Mouse (Mus musculus) limb, embryonic 14.5 days (tissue): ENCODE data around the gene Dock3. TPM values are rescaled to one million over a fixed set of nuclear protein-coding genes. Genes with fewer than 3 reads are reported as not detected.

Experiments used
- ATAC-seq: fragments of 200-750 bp; cut with Nextera tagmentation; 2 replicates; pipeline ENCODE4 v1.8.0; 2017; ENCODE audit warnings: low read depth, moderate number of reproducible peaks, moderate TSS enrichment; ENCODE audit not compliant: low FRiP score
- DNase-seq: peaks from one replicate; pipeline ENCODE4 v3.0.0-alpha.2; 2015; ENCODE audit warnings: low spot score
- H3K27ac ChIP-seq: fragments of 300-500 bp; sonication (generic); replicated peaks from 2 replicates; pipeline ENCODE4 v1.5.1; 2014; ENCODE audit warnings: low read depth, mild to moderate bottlenecking, low read length, moderate library complexity, mixed read lengths
- H3K27me3 ChIP-seq: fragments of 300-500 bp; sonication (generic); 2 replicates; pipeline ENCODE4 v1.6.1; 2014; ENCODE audit warnings: low read length, mixed read lengths; ENCODE audit not compliant: control insufficient read depth, insufficient read depth
- H3K36me3 ChIP-seq: fragments of 300-500 bp; sonication (generic); 2 replicates; pipeline ENCODE4 v1.6.1; 2014; ENCODE audit warnings: mild to moderate bottlenecking, low read length, moderate library complexity, mixed read lengths; ENCODE audit not compliant: control insufficient read depth, insufficient read depth
- H3K4me1 ChIP-seq: fragments of 300-500 bp; sonication (generic); 2 replicates; pipeline ENCODE4 v1.6.1; 2014; ENCODE audit warnings: antibody characterized with exemption, low read length, mixed read lengths; ENCODE audit not compliant: control insufficient read depth, insufficient read depth
- H3K4me2 ChIP-seq: fragments of 300-500 bp; sonication (generic); replicated peaks from 2 replicates; pipeline ENCODE4 v1.6.1; 2014; ENCODE audit warnings: low read depth, mild to moderate bottlenecking, low read length, moderate library complexity; ENCODE audit not compliant: severe bottlenecking
- H3K4me3 ChIP-seq: fragments of 300-500 bp; sonication (generic); replicated peaks from 2 replicates; pipeline ENCODE4 v1.5.1; 2014; ENCODE audit warnings: low read length
- H3K9ac ChIP-seq: fragments of 300-500 bp; sonication (generic); 2 replicates; pipeline ENCODE4 v1.6.1; 2014; ENCODE audit warnings: mild to moderate bottlenecking, low read depth, low read length, moderate library complexity; ENCODE audit not compliant: severe bottlenecking
- H3K9me3 ChIP-seq: fragments of 300-500 bp; sonication (generic); 2 replicates; pipeline ENCODE4 v1.6.1; 2016; ENCODE audit warnings: low read length; ENCODE audit not compliant: control insufficient read depth
- POLR2A ChIP-seq: fragments of 200-500 bp; IDR thresholded peaks from 2 replicates; pipeline ENCODE4 v1.8.0; 2012; ENCODE audit warnings: inconsistent platforms, mild to moderate bottlenecking, moderate library complexity, borderline replicate concordance; ENCODE audit not compliant: insufficient read depth, insufficient read length; ENCODE audit errors: extremely low read depth
- WGBS: fragments of 180-500 bp; shearing (Covaris S2); extraction: QIAGEN DNeasy Blood & Tissue Kit; methylation state at CpG from one replicate; pipeline ENCODE4 v1.1.7; 2014; 5-methylcytosine and 5-hydroxymethylcytosine counted together
- polyA plus RNA-seq, 2 experiments: library from polyadenylated mRNA; depleted of rRNA in 1 of 2; stranded (reverse) in 1 of 2; unstranded in 1 of 2; fragments of >200 nt; fragmentation: Nextera tagmentation in 1 of 2; extraction: Ambion mirVana in 1 of 2; gene quantifications; 2 replicates each; pipeline versions ENCODE4 v1.2.1 to v1.2.3; 2012 to 2014

Dock3 gene
- polyA plus RNA-seq, 2 experiments: 1.2 to 1.3 TPM

DNA sequence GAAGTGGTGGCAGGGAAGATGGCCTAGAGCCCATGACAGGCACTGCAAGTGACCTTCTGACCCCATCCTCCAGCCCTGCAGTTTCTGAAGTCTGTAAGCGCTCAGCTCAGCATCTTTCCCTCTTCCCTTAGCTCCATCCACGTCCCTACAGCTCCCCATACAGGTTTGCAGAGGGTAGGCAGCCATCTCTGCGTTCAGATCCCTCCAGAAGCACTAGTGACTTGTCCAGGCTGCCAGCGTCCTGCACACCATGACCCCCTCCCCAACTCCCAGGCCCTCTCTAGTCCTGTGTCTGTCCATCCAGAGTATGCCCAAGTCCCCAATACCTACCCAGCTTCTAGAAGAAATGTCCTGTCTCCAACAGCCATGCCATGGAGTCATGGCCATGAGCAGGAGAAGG, 46.4 kb upstream of the Dock3 start:
- no peak for ATAC-seq

GRCm38 (mm10) chr9:107277603-107278002, 45.9 kb upstream of the Dock3 start:
- no peak overlapping the region for H3K9ac ChIP-seq
- no peaks in the 10 kb centered on the region for H3K36me3 ChIP-seq
- no peaks in the 10 kb centered on the region for H3K9me3 ChIP-seq
- no peak overlapping the region for H3K27ac ChIP-seq
- no peak overlapping the region for H3K4me3 ChIP-seq
- H3K4me1 ChIP-seq: peaks cover 14% of the 10 kb centered on the region
- DNase-seq (no peak), ATAC-seq (no peak)
- no peak overlapping the region for H3K4me2 ChIP-seq
- no peak for TF ChIP-seq POLR2A
- H3K27me3 ChIP-seq: no peaks in the 10 kb centered on the region
- 81% methylated on average over 7 of the region's 7 CpGs for WGBS

More for the DNA sequence above, 46.4 kb upstream of the Dock3 start:
- Histone ChIP-seq H3K9me3 (no peaks in the 10 kb centered on the region), H3K27me3 (no peaks in the 10 kb centered on the region), H3K4me1 (peaks cover 14% of the 10 kb centered on the region), H3K36me3 (no peaks in the 10 kb centered on the region), H3K4me2 (no peak overlapping the region), H3K9ac (no peak overlapping the region), H3K27ac (no peak overlapping the region), H3K4me3 (no peak overlapping the region)
- TF ChIP-seq POLR2A: no peak
- DNase-seq: no peak
- WGBS: 46% methylated on average over 4 of the region's 4 CpGs

- WGBS: 85% methylated on average over 5 of the region's 5 CpGs
- ATAC-seq: no peak
- no peak for DNase-seq
- Histone ChIP-seq H3K4me1 (peaks cover 14% of the 10 kb centered on the region), H3K4me2 (no peak overlapping the region), H3K36me3 (no peaks in the 10 kb centered on the region), H3K4me3 (no peak overlapping the region), H3K9me3 (no peaks in the 10 kb centered on the region), H3K27me3 (no peaks in the 10 kb centered on the region), H3K9ac (no peak overlapping the region), H3K27ac (no peak overlapping the region)
- TF ChIP-seq POLR2A: no peak
Measured at GRCm38 (mm10) chr9:107275710-107276109, 44.0 kb upstream of the Dock3 start.

DNA sequence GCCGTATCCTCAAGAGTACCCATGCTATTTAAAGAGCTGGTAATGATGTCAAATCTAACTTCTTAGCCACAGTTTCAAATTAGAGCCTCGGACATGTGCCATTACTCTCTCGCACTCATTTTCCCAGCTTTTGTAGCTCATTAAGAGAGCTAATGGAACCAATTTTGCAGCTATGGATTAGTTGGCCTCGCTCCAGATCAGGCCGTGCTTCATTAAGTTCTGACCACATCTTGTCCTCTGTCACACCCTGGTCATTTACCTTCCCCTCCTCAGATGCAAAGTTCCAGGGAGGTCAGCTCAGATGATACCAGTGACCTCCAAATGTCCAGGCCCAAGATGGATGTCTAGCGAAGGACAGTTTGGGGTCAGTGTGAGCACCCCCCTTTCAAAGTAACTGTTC, 43.0 kb upstream of the Dock3 start:
- H3K9me3 ChIP-seq: no peaks in the 10 kb centered on the region
- no peak overlapping the region for H3K27ac ChIP-seq
- no peak overlapping the region for H3K4me3 ChIP-seq
- H3K36me3 ChIP-seq: no peaks in the 10 kb centered on the region
- TF ChIP-seq POLR2A: no peak
- H3K27me3 ChIP-seq: no peaks in the 10 kb centered on the region
- no peak overlapping the region for H3K4me2 ChIP-seq
- 43% methylated on average over 6 of the region's 6 CpGs for WGBS
- no peak overlapping the region for H3K9ac ChIP-seq
- no peak for ATAC-seq
- H3K4me1 ChIP-seq: peaks cover 9% of the 10 kb centered on the region
- DNase-seq: no peak

- 67% methylated on average over 10 of the region's 10 CpGs for WGBS
- H3K27ac ChIP-seq: no peak overlapping the region
- H3K27me3 ChIP-seq: no peaks in the 10 kb centered on the region
- no peaks in the 10 kb centered on the region for H3K36me3 ChIP-seq
- H3K4me3 ChIP-seq: no peak overlapping the region
- H3K9ac ChIP-seq: no peak overlapping the region
- DNase-seq (no peak), ATAC-seq (no peak)
- no peak overlapping the region for H3K4me2 ChIP-seq
- H3K9me3 ChIP-seq: no peaks in the 10 kb centered on the region
- no peak for TF ChIP-seq POLR2A
- H3K4me1 ChIP-seq: no peaks in the 10 kb centered on the region
Measured at GRCm38 (mm10) chr9:107273184-107273583, 41.5 kb upstream of the Dock3 start.

DNA sequence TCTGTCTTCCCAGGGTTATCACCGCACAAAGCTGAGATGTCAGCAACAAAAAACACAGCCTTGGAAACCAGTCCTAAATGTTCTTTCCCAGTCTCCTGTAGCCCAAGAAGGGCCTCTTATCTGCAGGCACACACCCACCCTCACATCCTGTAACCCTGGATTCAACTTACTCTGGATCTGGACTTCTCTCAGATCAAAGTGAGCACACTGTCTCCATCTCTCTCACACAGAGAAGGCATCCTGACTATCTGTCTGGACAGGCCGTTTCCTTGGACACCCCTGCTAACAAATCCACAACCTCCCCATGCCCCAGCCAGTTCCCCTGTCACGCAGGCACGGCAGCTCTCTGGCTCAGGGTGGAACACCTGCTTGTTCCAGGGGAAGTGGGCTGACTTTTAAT, 40.6 kb upstream of the Dock3 start:
- H3K27ac ChIP-seq: no peak overlapping the region
- H3K4me1 ChIP-seq: no peaks in the 10 kb centered on the region
- H3K4me3 ChIP-seq: no peak overlapping the region
- WGBS: 51% methylated on average over 4 of the region's 4 CpGs
- H3K27me3 ChIP-seq: no peaks in the 10 kb centered on the region
- H3K9ac ChIP-seq: no peak overlapping the region
- H3K36me3 ChIP-seq: no peaks in the 10 kb centered on the region
- DNase-seq: no peak
- no peak overlapping the region for H3K4me2 ChIP-seq
- no peaks in the 10 kb centered on the region for H3K9me3 ChIP-seq
- ATAC-seq: no peak
- TF ChIP-seq POLR2A: no peak
